Mouse (Mus musculus): ENCODE data around the gene Lcmt2. TPM values are rescaled to one million over a fixed set of nuclear protein-coding genes. Genes with fewer than 3 reads are reported as not detected.

The Lcmt2 gene
- polyA plus RNA-seq, 1 experiment from 2014 or later: 20.1 TPM

- 42% methylated on average over 4 of the region's 4 CpGs for WGBS
- peaks cover 16% of the 10 kb centered on the region for H3K36me3 ChIP-seq (ENCODE audit: control insufficient read depth, insufficient read depth, low read length)
- no peaks in the 10 kb centered on the region for H3K9me3 ChIP-seq (ENCODE audit: control insufficient read depth, low read depth, low read length)
- H3K4me2 ChIP-seq (replicated peaks; ENCODE audit: low read depth, low read length): peak overlapping the region; percentile 88
- no peaks in the 10 kb centered on the region for H3K27me3 ChIP-seq (ENCODE audit: control insufficient read depth, insufficient read depth, low read length)
- ATAC-seq (ENCODE audit: insufficient number of reproducible peaks, insufficient read depth, low FRiP score, low read depth): no peak
- peak overlapping the region; percentile 93 for H3K4me3 ChIP-seq (ENCODE audit: low read depth, low read length)
- peaks cover 14% of the 10 kb centered on the region for H3K4me1 ChIP-seq (ENCODE audit: control insufficient read depth, insufficient read depth, low read length)
- H3K9ac ChIP-seq (replicated peaks; ENCODE audit: low read depth, low read length): peak overlapping the region; percentile 52; the same call in 1 of the 2 replicates
- H3K27ac ChIP-seq (ENCODE audit: low read length): no peak overlapping the region
These were observed 28.7 kb upstream of the Lcmt2 start for GRCm38 (mm10) chr2:121169173-121169572.

- WGBS: 89% methylated on average over 3 of the region's 3 CpGs
- Histone ChIP-seq H3K9ac (replicated peaks; ENCODE audit: low read depth, low read length) (no peak overlapping the region), H3K27ac (ENCODE audit: low read length) (no peak overlapping the region), H3K27me3 (ENCODE audit: control insufficient read depth, insufficient read depth, low read length) (no peaks in the 10 kb centered on the region), H3K36me3 (ENCODE audit: control insufficient read depth, insufficient read depth, low read length) (peaks cover 14% of the 10 kb centered on the region), H3K4me3 (ENCODE audit: low read depth, low read length) (no peak overlapping the region), H3K4me2 (replicated peaks; ENCODE audit: low read depth, low read length) (no peak overlapping the region), H3K9me3 (ENCODE audit: control insufficient read depth, low read depth, low read length) (no peaks in the 10 kb centered on the region), H3K4me1 (ENCODE audit: control insufficient read depth, insufficient read depth, low read length) (no peaks in the 10 kb centered on the region)
- no peak for ATAC-seq (ENCODE audit: insufficient number of reproducible peaks, insufficient read depth, low FRiP score, low read depth)
These were observed 12.6 kb upstream of the Lcmt2 start for GRCm38 (mm10) chr2:121153100-121153499.

- 87% methylated on average over 5 of the region's 5 CpGs for WGBS
- Histone ChIP-seq H3K4me1 (ENCODE audit: control insufficient read depth, insufficient read depth, low read length) (no peaks in the 10 kb centered on the region), H3K27ac (ENCODE audit: low read length) (no peak overlapping the region), H3K4me3 (ENCODE audit: low read depth, low read length) (no peak overlapping the region), H3K27me3 (ENCODE audit: control insufficient read depth, insufficient read depth, low read length) (no peaks in the 10 kb centered on the region), H3K9me3 (ENCODE audit: control insufficient read depth, low read depth, low read length) (no peaks in the 10 kb centered on the region), H3K36me3 (ENCODE audit: control insufficient read depth, insufficient read depth, low read length) (peaks cover 20% of the 10 kb centered on the region), H3K9ac (replicated peaks; ENCODE audit: low read depth, low read length) (no peak overlapping the region), H3K4me2 (replicated peaks; ENCODE audit: low read depth, low read length) (no peak overlapping the region)
- no peak for ATAC-seq (ENCODE audit: insufficient number of reproducible peaks, insufficient read depth, low FRiP score, low read depth)
These were observed 9.2 kb upstream of the Lcmt2 start for GRCm38 (mm10) chr2:121149679-121150078.

GRCm38 (mm10) chr2:121142415-121142814 is 2.0 kb upstream of the Lcmt2 start:
- H3K4me3 ChIP-seq (ENCODE audit: low read depth, low read length): no peak overlapping the region
- 0 out of 2 replicates have a peak, but pooled peaks cover 5% of the 10 kb centered on the region for H3K9me3 ChIP-seq (ENCODE audit: control insufficient read depth, low read depth, low read length)
- no peak for ATAC-seq (ENCODE audit: insufficient number of reproducible peaks, insufficient read depth, low FRiP score, low read depth)
- no peak overlapping the region for H3K9ac ChIP-seq (replicated peaks; ENCODE audit: low read depth, low read length)
- no peak overlapping the region for H3K4me2 ChIP-seq (replicated peaks; ENCODE audit: low read depth, low read length)
- H3K36me3 ChIP-seq (ENCODE audit: control insufficient read depth, insufficient read depth, low read length): peaks cover 19% of the 10 kb centered on the region
- peaks cover 15% of the 10 kb centered on the region for H3K4me1 ChIP-seq (ENCODE audit: control insufficient read depth, insufficient read depth, low read length)
- WGBS: 76% methylated on average over 2 of the region's 2 CpGs
- H3K27me3 ChIP-seq (ENCODE audit: control insufficient read depth, insufficient read depth, low read length): no peaks in the 10 kb centered on the region
- H3K27ac ChIP-seq (ENCODE audit: low read length): no peak overlapping the region

- peaks cover 18% of the 10 kb centered on the region for H3K36me3 ChIP-seq (ENCODE audit: control insufficient read depth, insufficient read depth, low read length)
- H3K9me3 ChIP-seq (ENCODE audit: control insufficient read depth, low read depth, low read length): 0 out of 2 replicates have a peak, but pooled peaks cover 5% of the 10 kb centered on the region
- H3K4me3 ChIP-seq (ENCODE audit: low read depth, low read length): peak overlapping the region; percentile 57
- no peaks in the 10 kb centered on the region for H3K27me3 ChIP-seq (ENCODE audit: control insufficient read depth, insufficient read depth, low read length)
- H3K4me1 ChIP-seq (ENCODE audit: control insufficient read depth, insufficient read depth, low read length): peaks cover 15% of the 10 kb centered on the region
- H3K9ac ChIP-seq (replicated peaks; ENCODE audit: low read depth, low read length): peak overlapping the region; percentile 79
- WGBS: 69% methylated on average over 16 of the region's 16 CpGs
- H3K27ac ChIP-seq (ENCODE audit: low read length): peak overlapping the region; percentile 98
- no peak for ATAC-seq (ENCODE audit: insufficient number of reproducible peaks, insufficient read depth, low FRiP score, low read depth)
- peak overlapping the region; percentile 96 for H3K4me2 ChIP-seq (replicated peaks; ENCODE audit: low read depth, low read length)
These were observed 973 bp upstream of the Lcmt2 start for GRCm38 (mm10) chr2:121141216-121142035.

GRCm38 (mm10) chr2:121139266-121140017 is 1.0 kb downstream of the Lcmt2 start:
- Histone ChIP-seq H3K4me3 (ENCODE audit: low read depth, low read length) (peak overlapping the region; percentile 57), H3K9ac (replicated peaks; ENCODE audit: low read depth, low read length) (peak overlapping the region; percentile 79), H3K9me3 (ENCODE audit: control insufficient read depth, low read depth, low read length) (0 out of 2 replicates have a peak, but pooled peaks cover 5% of the 10 kb centered on the region), H3K27me3 (ENCODE audit: control insufficient read depth, insufficient read depth, low read length) (no peaks in the 10 kb centered on the region), H3K36me3 (ENCODE audit: control insufficient read depth, insufficient read depth, low read length) (peaks cover 7% of the 10 kb centered on the region; the same call in 1 of the 2 replicates), H3K4me2 (replicated peaks; ENCODE audit: low read depth, low read length) (peak overlapping the region; percentile 96), H3K4me1 (ENCODE audit: control insufficient read depth, insufficient read depth, low read length) (peaks cover 15% of the 10 kb centered on the region), H3K27ac (ENCODE audit: low read length) (peak overlapping the region; percentile 98)
- 49% methylated on average over 29 of the region's 29 CpGs for WGBS
- peak; percentile 14; the same call in 1 of the 2 replicates for ATAC-seq (ENCODE audit: insufficient number of reproducible peaks, insufficient read depth, low FRiP score, low read depth)

GRCm38 (mm10) chr2:121137371-121137770 is 3.1 kb downstream of the Lcmt2 start:
- peaks cover 7% of the 10 kb centered on the region; the same call in 1 of the 2 replicates for H3K36me3 ChIP-seq (ENCODE audit: control insufficient read depth, insufficient read depth, low read length)
- no peak overlapping the region for H3K9ac ChIP-seq (replicated peaks; ENCODE audit: low read depth, low read length)
- ATAC-seq (ENCODE audit: insufficient number of reproducible peaks, insufficient read depth, low FRiP score, low read depth): no peak
- H3K4me3 ChIP-seq (ENCODE audit: low read depth, low read length): no peak overlapping the region
- H3K4me2 ChIP-seq (replicated peaks; ENCODE audit: low read depth, low read length): no peak overlapping the region
- no peaks in the 10 kb centered on the region for H3K27me3 ChIP-seq (ENCODE audit: control insufficient read depth, insufficient read depth, low read length)
- WGBS: 95% methylated on average over 4 of the region's 4 CpGs
- peaks cover 15% of the 10 kb centered on the region for H3K4me1 ChIP-seq (ENCODE audit: control insufficient read depth, insufficient read depth, low read length)
- H3K9me3 ChIP-seq (ENCODE audit: control insufficient read depth, low read depth, low read length): 0 out of 2 replicates have a peak, but pooled peaks cover 5% of the 10 kb centered on the region
- no peak overlapping the region for H3K27ac ChIP-seq (ENCODE audit: low read length)

- Histone ChIP-seq H3K9me3 (ENCODE audit: control insufficient read depth, low read depth, low read length) (no peaks in the 10 kb centered on the region), H3K27me3 (ENCODE audit: control insufficient read depth, insufficient read depth, low read length) (no peaks in the 10 kb centered on the region), H3K36me3 (ENCODE audit: control insufficient read depth, insufficient read depth, low read length) (no peaks in the 10 kb centered on the region), H3K27ac (ENCODE audit: low read length) (no peak overlapping the region), H3K9ac (replicated peaks; ENCODE audit: low read depth, low read length) (no peak overlapping the region), H3K4me3 (ENCODE audit: low read depth, low read length) (no peak overlapping the region), H3K4me2 (replicated peaks; ENCODE audit: low read depth, low read length) (no peak overlapping the region), H3K4me1 (ENCODE audit: control insufficient read depth, insufficient read depth, low read length) (no peaks in the 10 kb centered on the region)
- no peak for ATAC-seq (ENCODE audit: insufficient number of reproducible peaks, insufficient read depth, low FRiP score, low read depth)
- WGBS: 60% methylated on average over 1 of the region's 1 CpGs
These were observed 7.6 kb downstream of the Lcmt2 start for GRCm38 (mm10) chr2:121132822-121133221.
